Mouse (Mus musculus) midbrain, postnatal 0 days (tissue): ENCODE measurements around the gene Klk1b26. TPM values are rescaled to one million over a fixed set of nuclear protein-coding genes. Genes with fewer than 3 reads are reported as not detected.
"Not testable (repeated sequence)": the region's sequence is repeated elsewhere in the genome, so short reads cannot be mapped to it uniquely, and the experiment has no call there.

ENCODE experiments used
- ATAC-seq: fragments of 200-750 bp; cut with Nextera tagmentation; 2 replicates; pipeline ENCODE4 v1.8.0; 2017; ENCODE audit warnings: moderate number of reproducible peaks, mild to moderate bottlenecking, moderate TSS enrichment, moderate library complexity; ENCODE audit not compliant: low FRiP score
- DNase-seq: peaks from one replicate; pipeline ENCODE4 v3.0.0-alpha.2; 2015; ENCODE audit warnings: low spot score
- H3K27ac ChIP-seq: fragments of 300-500 bp; sonication (generic); 2 replicates; pipeline ENCODE4 v1.5.1; 2014; ENCODE audit warnings: low read depth, mild to moderate bottlenecking, low read length, mixed read lengths
- H3K27me3 ChIP-seq: fragments of 300-500 bp; sonication (generic); 2 replicates; pipeline ENCODE4 v1.6.1; 2014; ENCODE audit warnings: low read length, control low read depth, mixed read lengths; ENCODE audit not compliant: insufficient read depth
- H3K36me3 ChIP-seq: fragments of 300-500 bp; sonication (generic); 2 replicates; pipeline ENCODE4 v1.6.1; 2014; ENCODE audit warnings: low read length, control low read depth, mixed read lengths; ENCODE audit not compliant: insufficient read depth
- H3K4me1 ChIP-seq: fragments of 300-500 bp; sonication (generic); 2 replicates; pipeline ENCODE4 v1.6.1; 2014; ENCODE audit warnings: mild to moderate bottlenecking, control low read depth, antibody characterized with exemption, low read length, mixed read lengths; ENCODE audit not compliant: insufficient read depth
- H3K4me2 ChIP-seq: fragments of 300-500 bp; sonication (generic); 2 replicates; pipeline ENCODE4 v1.6.1; 2014; ENCODE audit warnings: low read depth, mild to moderate bottlenecking, low read length, mixed read lengths; ENCODE audit not compliant: poor library complexity, severe bottlenecking
- H3K4me3 ChIP-seq: fragments of 300-500 bp; sonication (generic); 2 replicates; pipeline ENCODE4 v1.5.1; 2014; ENCODE audit warnings: low read depth, mild to moderate bottlenecking, low read length, moderate library complexity
- H3K9ac ChIP-seq: fragments of 300-500 bp; sonication (generic); replicated peaks from 2 replicates; pipeline ENCODE4 v1.6.1; 2014; ENCODE audit warnings: mild to moderate bottlenecking, low read length, moderate library complexity, mixed read lengths; ENCODE audit not compliant: poor library complexity, severe bottlenecking
- H3K9me3 ChIP-seq: fragments of 300-500 bp; sonication (generic); 2 replicates; pipeline ENCODE4 v1.6.1; 2016; ENCODE audit warnings: low read length, control low read depth
- CTCF ChIP-seq: IDR thresholded peaks from 2 replicates; pipeline ENCODE4 v1.5.1; 2016; ENCODE audit warnings: antibody characterized with exemption, mild to moderate bottlenecking
- WGBS: fragments of 180-500 bp; shearing (Covaris S2); extraction: QIAGEN DNeasy Blood & Tissue Kit; methylation state at CpG from one replicate; pipeline ENCODE4 v1.1.7; 2014; 5-methylcytosine and 5-hydroxymethylcytosine counted together
- polyA plus RNA-seq: library from polyadenylated mRNA; unstranded; fragments of >200 nt; fragmentation: Nextera tagmentation; extraction: Ambion mirVana; gene quantifications from 2 replicates; pipeline ENCODE4 v1.2.1, GENCODE M21; 2015
- total RNA-seq: library from RNA; depleted of rRNA; stranded (reverse); fragments of >200 nt; gene quantifications from 2 replicates; pipeline ENCODE4 v1.2.3, GENCODE M21; 2014; rRNA removed

The Klk1b26 gene
- total and polyA plus RNA-seq, 2 experiments from 2014 or later = not detected

- no peak for DNase-seq
Observed at GRCm38 (mm10) chr7:44004847-44005246, 7.1 kb upstream of the Klk1b26 start.

GRCm38 (mm10) chr7:44014666-44015065, 2.7 kb downstream of the Klk1b26 start:
- H3K9me3 ChIP-seq, H3K4me3 ChIP-seq, DNase-seq, ATAC-seq, H3K4me2 ChIP-seq, H3K27me3 ChIP-seq, H3K4me1 ChIP-seq, H3K9ac ChIP-seq, H3K27ac ChIP-seq, H3K36me3 ChIP-seq: not testable (repeated sequence)
- 83% methylated on average over 6 of the region's 6 CpGs for WGBS

More at GRCm38 (mm10) chr7:44004847-44005246, 7.1 kb upstream of the Klk1b26 start:
- Histone ChIP-seq H3K27ac (no peak overlapping the region), H3K36me3 (no peaks in the 10 kb centered on the region), H3K4me3 (no peak overlapping the region), H3K4me1 (no peaks in the 10 kb centered on the region), H3K27me3 (no peaks in the 10 kb centered on the region), H3K9me3 (no peaks in the 10 kb centered on the region), H3K9ac (no peak overlapping the region), H3K4me2 (no peak overlapping the region)
- ATAC-seq = no peak
- no peak for TF ChIP-seq CTCF

- DNase-seq (no peak), ATAC-seq (no peak)
- no peaks in the 10 kb centered on the region for H3K9me3 ChIP-seq
- no peak overlapping the region for H3K4me2 ChIP-seq
- H3K27ac ChIP-seq = no peak overlapping the region
- no peaks in the 10 kb centered on the region for H3K27me3 ChIP-seq
- no peak overlapping the region for H3K4me3 ChIP-seq
- TF ChIP-seq CTCF = no peak
- no peak overlapping the region for H3K9ac ChIP-seq
- H3K36me3 ChIP-seq = no peaks in the 10 kb centered on the region
- 86% methylated on average over 5 of the region's 5 CpGs for WGBS
- no peaks in the 10 kb centered on the region for H3K4me1 ChIP-seq
Observed at GRCm38 (mm10) chr7:44015071-44015470, 3.1 kb downstream of the Klk1b26 start.

- whole genome bisulfite sequencing = 75% methylated on average over 3 of the region's 3 CpGs
- not testable (repeated sequence) for H3K4me2 ChIP-seq, H3K27me3 ChIP-seq, H3K9ac ChIP-seq, H3K27ac ChIP-seq, H3K9me3 ChIP-seq, ATAC-seq, DNase-seq, H3K4me1 ChIP-seq, H3K36me3 ChIP-seq, H3K4me3 ChIP-seq
Observed at GRCm38 (mm10) chr7:44051990-44052389, 40.0 kb downstream of the Klk1b26 start, which contains the start of gene Klk1b27. Klk1b27 (plus strand) TSS chr7:44052290.

Other genes with a start within 250 kb of the Klk1b26 start
- gene Klk12, start 243.3 kb upstream of the Klk1b26 start, total RNA-seq = not detected in 2 replicates
- gene Klk12, start 243.3 kb upstream of the Klk1b26 start, polyA plus RNA-seq = not detected in 2 replicates
- gene Klk11, start 237.6 kb upstream of the Klk1b26 start, total RNA-seq = 0.19 TPM in 1 of 2 replicates, not detected in the other
- gene Klk11, start 237.6 kb upstream of the Klk1b26 start, polyA plus RNA-seq = not detected in 2 replicates
- gene Klk10, start 231.1 kb upstream of the Klk1b26 start, total RNA-seq = 0.66 TPM in 1 of 2 replicates, not detected in the other
- gene Klk10, start 231.1 kb upstream of the Klk1b26 start, polyA plus RNA-seq = 0.28 TPM in 1 of 2 replicates, not detected in the other
- not detected in 2 replicates for gene Klk9, start 220.3 kb upstream of the Klk1b26 start, total RNA-seq
- 0.15 TPM in 1 of 2 replicates, not detected in the other for gene Klk9, start 220.3 kb upstream of the Klk1b26 start, polyA plus RNA-seq
- 6.7 and 9.5 TPM in 2 replicates for gene Klk8, start 214.6 kb upstream of the Klk1b26 start, total RNA-seq
- 7.4 and 12.0 TPM in 2 replicates for gene Klk8, start 214.6 kb upstream of the Klk1b26 start, polyA plus RNA-seq
- gene Klk7, start 200.9 kb upstream of the Klk1b26 start, total RNA-seq = 0.14 and 0.16 TPM in 2 replicates
- 0.15 and 0.16 TPM in 2 replicates for gene Klk7, start 200.9 kb upstream of the Klk1b26 start, polyA plus RNA-seq
- gene Klk6, start 187.7 kb upstream of the Klk1b26 start, total RNA-seq = not detected in 2 replicates
- not detected in 2 replicates for gene Klk6, start 187.7 kb upstream of the Klk1b26 start, polyA plus RNA-seq
- not detected in 2 replicates for gene Klk5, start 170.2 kb upstream of the Klk1b26 start, total RNA-seq
- gene Klk5, start 170.2 kb upstream of the Klk1b26 start, polyA plus RNA-seq = not detected in 2 replicates
- 0.16 TPM in 1 of 2 replicates, not detected in the other for gene Klk4, start 131.0 kb upstream of the Klk1b26 start, total RNA-seq
- not detected in 2 replicates for gene Klk4, start 131.0 kb upstream of the Klk1b26 start, polyA plus RNA-seq
- not detected in 2 replicates for gene Klk15, start 78.4 kb upstream of the Klk1b26 start, total RNA-seq
- not detected in 2 replicates for gene Klk15, start 78.4 kb upstream of the Klk1b26 start, polyA plus RNA-seq
- gene Klk1b8, start 61.5 kb upstream of the Klk1b26 start, total RNA-seq = not detected in 2 replicates
- not detected in 2 replicates for gene Klk1b8, start 61.5 kb upstream of the Klk1b26 start, polyA plus RNA-seq
- not detected in 2 replicates for gene Klk1b1, start 45.4 kb upstream of the Klk1b26 start, total RNA-seq
- not detected in 2 replicates for gene Klk1b1, start 45.4 kb upstream of the Klk1b26 start, polyA plus RNA-seq
- gene Klk1b9, start 36.1 kb upstream of the Klk1b26 start, total RNA-seq = not detected in 2 replicates
- gene Klk1b9, start 36.1 kb upstream of the Klk1b26 start, polyA plus RNA-seq = not detected in 2 replicates
- gene Klk1b11, start 16.3 kb upstream of the Klk1b26 start, total RNA-seq = not detected in 2 replicates
- gene Klk1b11, start 16.3 kb upstream of the Klk1b26 start, polyA plus RNA-seq = not detected in 2 replicates
- gene Klk1b27, start 40.1 kb downstream of the Klk1b26 start, total RNA-seq = not detected in 2 replicates
- not detected in 2 replicates for gene Klk1b27, start 40.1 kb downstream of the Klk1b26 start, polyA plus RNA-seq
- gene Klk1b21, start 90.2 kb downstream of the Klk1b26 start, total RNA-seq = not detected in 2 replicates
- not detected in 2 replicates for gene Klk1b21, start 90.2 kb downstream of the Klk1b26 start, polyA plus RNA-seq
- gene Klk1b22, start 100.5 kb downstream of the Klk1b26 start, total RNA-seq = not detected in 2 replicates
- gene Klk1b22, start 100.5 kb downstream of the Klk1b26 start, polyA plus RNA-seq = not detected in 2 replicates
- not detected in 2 replicates for gene Klk1b16, start 124.6 kb downstream of the Klk1b26 start, total RNA-seq
- gene Klk1b16, start 124.6 kb downstream of the Klk1b26 start, polyA plus RNA-seq = not detected in 2 replicates
- not detected in 2 replicates for gene Klk1b24, start 176.1 kb downstream of the Klk1b26 start, total RNA-seq
- not detected in 2 replicates for gene Klk1b24, start 176.1 kb downstream of the Klk1b26 start, polyA plus RNA-seq
- not detected in 2 replicates for gene Klk1b3, start 186.0 kb downstream of the Klk1b26 start, total RNA-seq
- not detected in 2 replicates for gene Klk1b3, start 186.0 kb downstream of the Klk1b26 start, polyA plus RNA-seq
- gene Klk1b4, start 195.3 kb downstream of the Klk1b26 start, total RNA-seq = not detected in 2 replicates
- gene Klk1b4, start 195.3 kb downstream of the Klk1b26 start, polyA plus RNA-seq = not detected in 2 replicates
- not detected in 2 replicates for gene Klk1b5, start 203.8 kb downstream of the Klk1b26 start, total RNA-seq
- gene Klk1b5, start 203.8 kb downstream of the Klk1b26 start, polyA plus RNA-seq = not detected in 2 replicates
- gene Klk1, start 213.2 kb downstream of the Klk1b26 start, total RNA-seq = not detected in 2 replicates
- gene Klk1, start 213.2 kb downstream of the Klk1b26 start, polyA plus RNA-seq = not detected in 2 replicates
- not detected in 2 replicates for gene Gm36864, start 224.0 kb downstream of the Klk1b26 start, total RNA-seq
- gene Gm36864, start 224.0 kb downstream of the Klk1b26 start, polyA plus RNA-seq = not detected in 2 replicates
- 0.38 and 0.88 TPM in 2 replicates for gene 1700028J19Rik, start 234.5 kb downstream of the Klk1b26 start, total RNA-seq
- 1.6 and 2.2 TPM in 2 replicates for gene 1700028J19Rik, start 234.5 kb downstream of the Klk1b26 start, polyA plus RNA-seq
- gene 2410002F23Rik, start 234.6 kb downstream of the Klk1b26 start, total RNA-seq = 329 and 379 TPM in 2 replicates
- 279 and 286 TPM in 2 replicates for gene 2410002F23Rik, start 234.6 kb downstream of the Klk1b26 start, polyA plus RNA-seq
- not detected in 2 replicates for gene Acp4, start 245.2 kb downstream of the Klk1b26 start, total RNA-seq
- not detected in 2 replicates for gene Acp4, start 245.2 kb downstream of the Klk1b26 start, polyA plus RNA-seq
- not detected in 2 replicates for gene Gm15517, start 249.3 kb downstream of the Klk1b26 start, total RNA-seq
- not detected in 2 replicates for gene Gm15517, start 249.3 kb downstream of the Klk1b26 start, polyA plus RNA-seq